Mouse (Mus musculus) natural killer cell, adult 2 months (primary cell): ENCODE data around the gene Uqcr10.
"Not testable (repeated sequence)": the region's sequence is repeated elsewhere in the genome, so short reads cannot be mapped to it uniquely, and the experiment has no call there.

Experiments
- DNase-seq, 2 experiments: peaks; one replicate each; pipeline ENCODE4 v3.0.0; 2022; ENCODE audit warnings: low spot score in 2 of 2

Uqcr10 gene

GRCm38 (mm10) chr11:4715596-4715995 lies 11.5 kb upstream of the Uqcr10 start:
- no peak for DNase-seq

- DNase-seq, result no peak
These were observed 10.6 kb upstream of the Uqcr10 start for GRCm38 (mm10) chr11:4714727-4715126.

GRCm38 (mm10) chr11:4712822-4713221 lies 8.7 kb upstream of the Uqcr10 start:
- no peak for DNase-seq

GRCm38 (mm10) chr11:4710188-4710587 lies 6.0 kb upstream of the Uqcr10 start:
- DNase-seq, result not testable (repeated sequence)

- no peak for DNase-seq
These were observed 1.0 kb upstream of the Uqcr10 start for GRCm38 (mm10) chr11:4705178-4705577.

- no peak for DNase-seq
These were observed 462 bp downstream of the Uqcr10 start for GRCm38 (mm10) chr11:4703688-4704071.

GRCm38 (mm10) chr11:4700726-4701125 lies 3.4 kb downstream of the Uqcr10 start:
- no peak for DNase-seq

GRCm38 (mm10) chr11:4697043-4697983 lies 6.8 kb downstream of the Uqcr10 start:
- DNase-seq, result no peak

GRCm38 (mm10) chr11:4692162-4692561 lies 12.0 kb downstream of the Uqcr10 start:
- DNase-seq, result no peak

GRCm38 (mm10) chr11:4691213-4691612 lies 12.9 kb downstream of the Uqcr10 start:
- DNase-seq, result no peak

- no peak for DNase-seq
These were observed 13.8 kb downstream of the Uqcr10 start for GRCm38 (mm10) chr11:4690353-4690752.

- DNase-seq, result no peak
These were observed 15.3 kb downstream of the Uqcr10 start for GRCm38 (mm10) chr11:4688632-4689380.

- DNase-seq, result no peak
These were observed 16.3 kb downstream of the Uqcr10 start for GRCm38 (mm10) chr11:4687874-4688273.

GRCm38 (mm10) chr11:4687027-4687426 lies 17.1 kb downstream of the Uqcr10 start:
- no peak for DNase-seq

- DNase-seq, result no peak
These were observed 18.6 kb downstream of the Uqcr10 start for GRCm38 (mm10) chr11:4685510-4685909.

GRCm38 (mm10) chr11:4685071-4685470 lies 19.1 kb downstream of the Uqcr10 start:
- no peak for DNase-seq

GRCm38 (mm10) chr11:4684186-4684585 lies 20.0 kb downstream of the Uqcr10 start:
- DNase-seq, result no peak

- DNase-seq, result no peak
These were observed 20.6 kb downstream of the Uqcr10 start for GRCm38 (mm10) chr11:4683516-4683915.

GRCm38 (mm10) chr11:4680126-4680525 lies 24.0 kb downstream of the Uqcr10 start:
- no peak for DNase-seq

GRCm38 (mm10) chr11:4679441-4679832 lies 24.7 kb downstream of the Uqcr10 start:
- DNase-seq, result no peak

- DNase-seq, result no peak
These were observed 25.3 kb downstream of the Uqcr10 start for GRCm38 (mm10) chr11:4678700-4679440.

- DNase-seq, result no peak
These were observed 26.8 kb downstream of the Uqcr10 start for GRCm38 (mm10) chr11:4677250-4677872.
